Mouse (Mus musculus) ES-E14 (cell line): ENCODE data around the gene Defb26. TPM values are rescaled to one million over a fixed set of nuclear protein-coding genes. Genes with fewer than 3 reads are reported as not detected.

Experiments
- DNase-seq: peaks from one replicate; pipeline ENCODE4 v3.0.0-alpha.2; 2013; ENCODE audit warnings: low read depth, low spot score
- H3K27ac ChIP-seq: 2 replicates; pipeline ENCODE4 v1.5.1; 2012; ENCODE audit warnings: low read depth, mild to moderate bottlenecking, low read length, moderate library complexity, mixed read lengths; ENCODE audit not compliant: poor library complexity, insufficient read depth, severe bottlenecking
- H3K36me3 ChIP-seq: 2 replicates; pipeline ENCODE4 v1.6.1; 2012; ENCODE audit warnings: mild to moderate bottlenecking, low read length, moderate library complexity, mixed read lengths; ENCODE audit not compliant: control insufficient read depth, poor library complexity, insufficient read depth, severe bottlenecking
- H3K4me1 ChIP-seq, 2 experiments: fragments of 150-350 bp in 1 of 2; sonication (generic) in 1 of 2; 2 replicates each; pipeline ENCODE4 v1.6.1; 2012; ENCODE audit warnings: low read length in 2 of 2, mild to moderate bottlenecking in 1 of 2, mixed read lengths in 1 of 2; ENCODE audit not compliant: control insufficient read depth in 2 of 2, insufficient read depth in 2 of 2, poor library complexity in 1 of 2
- H3K4me3 ChIP-seq, 2 experiments: fragments of 150-350 bp in 1 of 2; sonication (generic) in 1 of 2; 2 replicates each; pipeline ENCODE4 v1.5.1; 2012; ENCODE audit warnings: low read length in 2 of 2, low read depth in 1 of 2, mild to moderate bottlenecking in 1 of 2, mixed read lengths in 1 of 2; ENCODE audit not compliant: insufficient read depth in 1 of 2, poor library complexity in 1 of 2, severe bottlenecking in 1 of 2
- H3K9ac ChIP-seq: 2 replicates; pipeline ENCODE4 v1.6.1; 2012; ENCODE audit warnings: low read depth, mild to moderate bottlenecking, low read length, mixed read lengths; ENCODE audit not compliant: poor library complexity, insufficient read depth, severe bottlenecking
- H3K9me3 ChIP-seq: fragments of 150-350 bp; sonication (generic); 2 replicates; pipeline ENCODE4 v1.6.1; 2012; ENCODE audit warnings: low read depth, mild to moderate bottlenecking, low read length; ENCODE audit not compliant: control insufficient read depth, insufficient read depth
- CHD2 ChIP-seq: IDR thresholded peaks from 2 replicates; pipeline ENCODE4 v1.6.1; 2014; ENCODE audit warnings: mild to moderate bottlenecking, low read depth, low read length, inconsistent platforms
- HCFC1 ChIP-seq: IDR thresholded peaks from 2 replicates; pipeline ENCODE4 v1.6.1; 2012; ENCODE audit warnings: low read length, inconsistent platforms, borderline replicate concordance; ENCODE audit not compliant: insufficient read depth
- MAFK ChIP-seq: IDR thresholded peaks from 2 replicates; pipeline ENCODE4 v1.6.1; 2014; ENCODE audit warnings: mild to moderate bottlenecking, low read depth, low read length, inconsistent platforms; ENCODE audit not compliant: insufficient read depth
- ZC3H11A ChIP-seq: IDR thresholded peaks from 2 replicates; pipeline ENCODE4 v1.6.1; 2012; ENCODE audit warnings: low read depth, mild to moderate bottlenecking, inconsistent platforms, low read length, borderline replicate concordance
- ZNF384 ChIP-seq: IDR thresholded peaks from 2 replicates; pipeline ENCODE4 v1.6.1; 2012; ENCODE audit warnings: low read depth, low read length, inconsistent platforms
- in situ Hi-C, 2 experiments: fragments of 600-800 bp; cut with MboI; formaldehyde crosslinking; loops; one replicate each; pipeline ENCODE4 v1.15.1; 2025; ENCODE audit warnings: low sequenced_read_pairs in 2 of 2, inconsistent platforms in 1 of 2; ENCODE audit not compliant: unreplicated experiment in 2 of 2
- total RNA-seq: library from RNA; depleted of rRNA; stranded (reverse); fragments of 300-350 nt; gene quantifications from 2 replicates; pipeline ENCODE4 v1.2.3, GENCODE M21; 2012

Defb26 gene
- total RNA-seq, 1 experiment: not detected

DNA sequence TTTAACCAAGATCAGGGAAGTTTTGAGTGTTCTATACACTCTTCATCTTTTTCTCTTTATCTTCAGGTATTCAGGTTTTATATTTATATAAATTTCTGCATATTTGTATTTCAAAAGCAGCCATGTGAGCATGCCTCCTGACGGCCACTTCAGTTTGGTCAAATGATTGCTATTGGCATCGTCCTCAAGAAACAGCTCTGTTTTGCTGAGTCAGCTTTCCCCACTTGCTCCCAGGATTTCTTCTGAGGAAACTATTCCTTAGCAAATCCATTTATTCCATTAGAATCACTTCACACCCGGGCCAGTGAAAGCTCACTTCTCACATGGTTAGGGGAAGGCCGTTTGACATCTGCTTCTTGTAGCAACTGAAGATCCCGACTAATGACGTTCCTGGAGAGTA, 13.5 kb downstream of the Defb26 start:
- TF ChIP-seq MAFK (peak; percentile 96), ZC3H11A (no peak)
- in situ Hi-C loops: no loop called here
- Histone ChIP-seq H3K27ac (no peak overlapping the region), H3K9me3 (no peaks in the 10 kb centered on the region), H3K4me3 (no peak overlapping the region), H3K4me1 (no peaks in the 10 kb centered on the region), H3K36me3 (no peaks in the 10 kb centered on the region), H3K9ac (no peak overlapping the region)
- DNase-seq: no peak

DNA sequence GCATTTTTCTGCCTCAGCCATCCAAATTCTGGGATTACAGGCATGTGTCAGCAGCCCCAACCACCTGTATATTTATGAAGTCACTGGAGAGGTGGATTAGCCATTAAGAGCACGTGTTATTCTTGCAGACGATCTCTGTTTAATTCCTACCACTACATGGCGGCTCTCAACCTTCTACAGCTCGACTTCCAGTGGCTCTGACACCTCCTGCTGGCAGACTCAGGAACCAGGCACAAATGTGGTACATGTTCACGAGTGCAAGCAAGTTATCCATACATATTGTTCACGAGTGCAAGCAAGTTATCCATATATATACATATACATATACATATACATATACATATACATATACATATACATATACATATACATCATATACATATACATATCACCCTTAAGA, 18.3 kb downstream of the Defb26 start:
- Histone ChIP-seq H3K9ac (no peak overlapping the region), H3K4me3 (no peak overlapping the region), H3K4me1 (no peaks in the 10 kb centered on the region), H3K27ac (no peak overlapping the region), H3K36me3 (no peaks in the 10 kb centered on the region), H3K9me3 (no peaks in the 10 kb centered on the region)
- DNase-seq: no peak
- in situ Hi-C loops: no loop called here
- TF ChIP-seq ZC3H11A (no peak), CHD2 (no peak), HCFC1 (no peak), MAFK (no peak), ZNF384 (no peak)

DNA sequence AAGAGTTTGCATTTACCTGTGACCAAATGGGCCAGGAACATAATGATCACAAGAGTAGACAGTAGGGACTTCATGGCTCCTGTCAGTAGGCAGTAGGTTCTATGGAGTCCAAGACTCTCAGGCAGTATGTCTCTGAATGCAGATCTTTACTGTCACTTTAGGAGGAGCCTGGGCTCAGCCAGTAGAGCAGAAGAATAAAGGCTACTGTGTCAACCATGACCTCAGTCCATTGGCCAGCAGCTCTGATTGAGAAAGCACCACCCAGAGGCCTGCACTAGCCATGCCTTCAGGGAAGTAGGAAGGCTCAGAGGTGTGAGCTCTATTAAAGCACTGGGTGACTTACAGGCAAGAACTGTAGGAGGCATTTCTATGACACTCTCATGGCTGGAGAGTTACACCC, 21.5 kb downstream of the Defb26 start, which contains the start of gene Defb22:
TSS of gene Defb22 (minus strand) at position 101 of the 400 bp plus-strand sequence.
- no peaks in the 10 kb centered on the region for H3K4me1 ChIP-seq
- H3K27ac ChIP-seq: no peak within 1 kb of the TSS
- no peak for DNase-seq
- no peaks in the 10 kb centered on the region for H3K36me3 ChIP-seq
- H3K4me3 ChIP-seq: no peak within 1 kb of the TSS
- in situ Hi-C loops: no loop called here
- no peak for TF ChIP-seq HCFC1
- TF ChIP-seq ZC3H11A: no peak
- TF ChIP-seq MAFK: no peak
- no peak for TF ChIP-seq CHD2
- TF ChIP-seq ZNF384: no peak
- no peak within 1 kb of the TSS for H3K9ac ChIP-seq
- H3K9me3 ChIP-seq: no peaks in the 10 kb centered on the region

DNA sequence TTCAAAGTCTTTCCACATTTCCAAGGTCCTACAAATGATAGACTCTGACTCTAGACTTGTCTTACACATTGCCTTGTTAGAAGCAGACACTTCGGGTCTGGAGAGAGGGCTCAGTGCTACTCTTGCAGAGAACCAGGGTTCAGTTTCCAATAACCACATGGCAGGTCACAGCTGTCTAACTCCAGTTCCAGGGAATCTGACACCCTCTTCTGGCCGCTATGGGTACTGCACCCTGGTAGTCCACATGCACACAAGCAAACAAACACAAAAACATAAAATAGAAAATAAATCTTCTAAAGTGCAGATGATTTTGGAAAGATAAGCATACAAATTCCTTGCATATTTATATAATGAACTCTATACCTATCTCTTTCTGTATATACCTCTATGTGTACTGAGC, 24.5 kb downstream of the Defb26 start:
- TF ChIP-seq MAFK: no peak
- no peak for TF ChIP-seq CHD2
- no peak for TF ChIP-seq HCFC1
- TF ChIP-seq ZNF384: no peak
- peak; percentile 21; the same call in 1 of the 2 replicates for TF ChIP-seq ZC3H11A
- in situ Hi-C loops: no loop called here
- peak; percentile 34 for DNase-seq
- H3K4me3 ChIP-seq: no peak overlapping the region
- no peaks in the 10 kb centered on the region for H3K9me3 ChIP-seq
- no peak overlapping the region for H3K9ac ChIP-seq
- H3K36me3 ChIP-seq: no peaks in the 10 kb centered on the region
- no peaks in the 10 kb centered on the region for H3K4me1 ChIP-seq
- no peak overlapping the region for H3K27ac ChIP-seq

DNA sequence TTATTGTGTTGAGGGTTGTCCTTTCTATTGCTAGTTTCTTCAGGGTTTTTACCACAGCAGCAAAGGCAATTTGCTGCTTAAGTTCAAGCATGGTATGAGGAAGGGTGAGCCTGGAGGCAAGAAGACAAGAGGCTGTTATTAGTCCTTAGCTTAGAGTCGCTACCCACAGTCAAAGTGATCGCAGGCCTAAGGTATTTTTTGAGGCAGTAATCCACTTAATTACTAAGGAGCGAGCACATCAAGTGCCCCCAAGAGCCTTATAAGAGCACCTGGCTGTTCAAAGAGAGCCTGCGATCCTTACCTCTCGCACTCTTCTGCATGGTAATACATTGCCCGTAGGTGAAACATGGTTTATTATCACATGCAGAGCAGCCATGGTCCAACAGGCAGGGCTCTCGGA, 29.8 kb downstream of the Defb26 start:
- Histone ChIP-seq H3K4me1 (no peaks in the 10 kb centered on the region), H3K36me3 (no peaks in the 10 kb centered on the region), H3K27ac (no peak overlapping the region), H3K4me3 (no peak overlapping the region), H3K9me3 (no peaks in the 10 kb centered on the region), H3K9ac (no peak overlapping the region)
- in situ Hi-C loops: no loop called here
- DNase-seq: no peak
- TF ChIP-seq ZC3H11A: no peak
- no peak for TF ChIP-seq MAFK
- no peak for TF ChIP-seq CHD2
- no peak for TF ChIP-seq HCFC1
- TF ChIP-seq ZNF384: no peak
